Mouse (Mus musculus) embryonic facial prominence, embryonic 11.5 days (tissue): ENCODE results near the gene Fcgr1. TPM values are rescaled to one million over a fixed set of nuclear protein-coding genes. Genes with fewer than 3 reads are reported as not detected.
A peak's percentile ranks its signal among the peaks of the same experiment; 100 is the strongest.

Source experiments
- ATAC-seq: fragments of 200-750 bp; cut with Nextera tagmentation; replicated peaks from 2 replicates; pipeline ENCODE4 v1.8.0; 2017; ENCODE audit warnings: low read depth; ENCODE audit not compliant: insufficient number of reproducible peaks, low FRiP score, low TSS enrichment
- DNase-seq: peaks from one replicate; pipeline ENCODE4 v3.0.0-alpha.2; 2015; ENCODE audit warnings: low spot score
- H3K27ac ChIP-seq: fragments of 300-500 bp; sonication (generic); replicated peaks from 2 replicates; pipeline ENCODE4 v1.5.1; 2014; ENCODE audit warnings: mild to moderate bottlenecking, low read depth, low read length, control low read depth
- H3K27me3 ChIP-seq: fragments of 300-500 bp; sonication (generic); 2 replicates; pipeline ENCODE4 v1.6.1; 2014; ENCODE audit warnings: mild to moderate bottlenecking, low read length, moderate library complexity, mixed read lengths; ENCODE audit not compliant: control insufficient read depth, insufficient read depth
- H3K36me3 ChIP-seq: fragments of 300-500 bp; sonication (generic); replicated peaks from 2 replicates; pipeline ENCODE4 v1.6.1; 2014; ENCODE audit warnings: low read depth, mild to moderate bottlenecking, low read length, moderate library complexity, mixed read lengths; ENCODE audit not compliant: control insufficient read depth, insufficient read depth
- H3K4me1 ChIP-seq: fragments of 300-500 bp; sonication (generic); 2 replicates; pipeline ENCODE4 v1.6.1; 2014; ENCODE audit warnings: low read length, mixed read lengths; ENCODE audit not compliant: control insufficient read depth, insufficient read depth
- H3K4me2 ChIP-seq: fragments of 300-500 bp; sonication (generic); 2 replicates; pipeline ENCODE4 v1.6.1; 2014; ENCODE audit warnings: low read depth, mild to moderate bottlenecking, control low read depth, low read length, moderate library complexity
- H3K4me3 ChIP-seq: fragments of 300-500 bp; sonication (generic); 2 replicates; pipeline ENCODE4 v1.5.1; 2014; ENCODE audit warnings: low read depth, low read length, control low read depth
- H3K9ac ChIP-seq: fragments of 300-500 bp; sonication (generic); replicated peaks from 2 replicates; pipeline ENCODE4 v1.6.1; 2014; ENCODE audit warnings: mild to moderate bottlenecking, control low read depth, low read length
- H3K9me3 ChIP-seq: fragments of 300-500 bp; sonication (generic); replicated peaks from 2 replicates; pipeline ENCODE4 v1.6.1; 2016; ENCODE audit warnings: mild to moderate bottlenecking, low read length, inconsistent platforms, mixed read lengths; ENCODE audit not compliant: control insufficient read depth
- WGBS: fragments of 180-500 bp; shearing (Covaris S2); extraction: QIAGEN DNeasy Blood & Tissue Kit; methylation state at CpG from one replicate; pipeline ENCODE4 v1.1.7; 2014; 5-methylcytosine and 5-hydroxymethylcytosine counted together
- polyA plus RNA-seq: library from polyadenylated mRNA; unstranded; fragments of >200 nt; fragmentation: Nextera tagmentation; extraction: Ambion mirVana; gene quantifications from 2 replicates; pipeline ENCODE4 v1.2.1, GENCODE M21; 2014

The Fcgr1 gene
- polyA plus RNA-seq, 1 experiment from 2014 or later: 2.1 TPM

GRCm38 (mm10) chr3:96335591-96335990 is 41.8 kb upstream of the Fcgr1 start:
- H3K4me1 ChIP-seq: no peaks in the 10 kb centered on the region
- H3K4me2 ChIP-seq: no peak overlapping the region
- DNase-seq: no peak
- H3K4me3 ChIP-seq: no peak overlapping the region
- H3K9me3 ChIP-seq: no peaks in the 10 kb centered on the region
- no peak for ATAC-seq
- H3K36me3 ChIP-seq: no peaks in the 10 kb centered on the region
- no peak overlapping the region for H3K9ac ChIP-seq
- H3K27ac ChIP-seq: no peak overlapping the region
- H3K27me3 ChIP-seq: peaks cover 52% of the 10 kb centered on the region
- WGBS: 25% methylated on average over 7 of the region's 7 CpGs

- Histone ChIP-seq H3K9ac (no peak overlapping the region), H3K27me3 (peaks cover 56% of the 10 kb centered on the region), H3K9me3 (no peaks in the 10 kb centered on the region), H3K27ac (no peak overlapping the region), H3K4me1 (no peaks in the 10 kb centered on the region), H3K4me2 (no peak overlapping the region), H3K4me3 (no peak overlapping the region), H3K36me3 (no peaks in the 10 kb centered on the region)
- ATAC-seq (no peak), DNase-seq (no peak)
- 54% methylated on average over 6 of the region's 6 CpGs for WGBS
Observed at GRCm38 (mm10) chr3:96335163-96335550, 41.4 kb upstream of the Fcgr1 start.

GRCm38 (mm10) chr3:96334175-96335162 is 40.7 kb upstream of the Fcgr1 start:
- peaks cover 58% of the 10 kb centered on the region for H3K27me3 ChIP-seq
- no peaks in the 10 kb centered on the region for H3K4me1 ChIP-seq
- no peak overlapping the region for H3K27ac ChIP-seq
- H3K36me3 ChIP-seq: no peaks in the 10 kb centered on the region
- H3K9ac ChIP-seq: no peak overlapping the region
- H3K4me2 ChIP-seq: peak overlapping the region; percentile 33
- DNase-seq (peak; percentile 35), ATAC-seq (no peak)
- peak overlapping the region; percentile 15; the same call in 1 of the 2 replicates for H3K4me3 ChIP-seq
- no peaks in the 10 kb centered on the region for H3K9me3 ChIP-seq
- 2% methylated on average over 36 of the region's 36 CpGs for WGBS

- H3K9ac ChIP-seq: no peak overlapping the region
- no peaks in the 10 kb centered on the region for H3K36me3 ChIP-seq
- no peaks in the 10 kb centered on the region for H3K4me1 ChIP-seq
- H3K27ac ChIP-seq: no peak overlapping the region
- DNase-seq: peak; percentile 25
- H3K4me2 ChIP-seq: peak overlapping the region; percentile 33
- no peaks in the 10 kb centered on the region for H3K9me3 ChIP-seq
- H3K4me3 ChIP-seq: peak overlapping the region; percentile 15; the same call in 1 of the 2 replicates
- H3K27me3 ChIP-seq: peaks cover 54% of the 10 kb centered on the region
- 3% methylated on average over 25 of the region's 25 CpGs for WGBS
- no peak for ATAC-seq
Observed at GRCm38 (mm10) chr3:96333396-96334174, 39.8 kb upstream of the Fcgr1 start.

- Histone ChIP-seq H3K4me3 (no peak overlapping the region), H3K27ac (no peak overlapping the region), H3K9me3 (no peaks in the 10 kb centered on the region), H3K36me3 (no peaks in the 10 kb centered on the region), H3K9ac (no peak overlapping the region), H3K4me2 (no peak overlapping the region), H3K27me3 (peaks cover 50% of the 10 kb centered on the region), H3K4me1 (no peaks in the 10 kb centered on the region)
- 2% methylated on average over 27 of the region's 27 CpGs for WGBS
- DNase-seq (peak; percentile 69), ATAC-seq (no peak)
Observed at GRCm38 (mm10) chr3:96332631-96333395, 39.0 kb upstream of the Fcgr1 start.

- ATAC-seq (no peak), DNase-seq (no peak)
- H3K4me3 ChIP-seq: no peak overlapping the region
- 21% methylated on average over 14 of the region's 14 CpGs for WGBS
- no peaks in the 10 kb centered on the region for H3K9me3 ChIP-seq
- no peaks in the 10 kb centered on the region for H3K4me1 ChIP-seq
- peaks cover 42% of the 10 kb centered on the region for H3K27me3 ChIP-seq
- H3K36me3 ChIP-seq: no peaks in the 10 kb centered on the region
- no peak overlapping the region for H3K4me2 ChIP-seq
- no peak overlapping the region for H3K27ac ChIP-seq
- H3K9ac ChIP-seq: no peak overlapping the region
Observed at GRCm38 (mm10) chr3:96332000-96332399, 38.2 kb upstream of the Fcgr1 start.

- ATAC-seq: no peak
- peaks cover 41% of the 10 kb centered on the region for H3K27me3 ChIP-seq
- DNase-seq: no peak
Observed at GRCm38 (mm10) chr3:96331438-96331837, 37.7 kb upstream of the Fcgr1 start.

More at GRCm38 (mm10) chr3:96331438-96331837, 37.7 kb upstream of the Fcgr1 start:
- Histone ChIP-seq H3K4me3 (no peak overlapping the region), H3K36me3 (no peaks in the 10 kb centered on the region), H3K4me2 (no peak overlapping the region), H3K9me3 (no peaks in the 10 kb centered on the region), H3K4me1 (no peaks in the 10 kb centered on the region), H3K27ac (no peak overlapping the region), H3K9ac (no peak overlapping the region)
- 78% methylated on average over 7 of the region's 7 CpGs for WGBS
